Mouse (Mus musculus): ENCODE data around the gene Olfr1283. TPM values are rescaled to one million over a fixed set of nuclear protein-coding genes. Genes with fewer than 3 reads are reported as not detected.

The Olfr1283 gene
- not detected for total RNA-seq (2023)

GRCm38 (mm10) chr2:111366490-111366889 is at the start of gene Olfr1283:
Gene Olfr1283, plus strand, starts transcription at chr2:111366790.

GRCm38 (mm10) chr2:111326220-111326619 is 40.4 kb upstream of the Olfr1283 start, which contains the start of gene Olfr1281:
Gene Olfr1281, plus strand, starts transcription at chr2:111326520.

DNA sequence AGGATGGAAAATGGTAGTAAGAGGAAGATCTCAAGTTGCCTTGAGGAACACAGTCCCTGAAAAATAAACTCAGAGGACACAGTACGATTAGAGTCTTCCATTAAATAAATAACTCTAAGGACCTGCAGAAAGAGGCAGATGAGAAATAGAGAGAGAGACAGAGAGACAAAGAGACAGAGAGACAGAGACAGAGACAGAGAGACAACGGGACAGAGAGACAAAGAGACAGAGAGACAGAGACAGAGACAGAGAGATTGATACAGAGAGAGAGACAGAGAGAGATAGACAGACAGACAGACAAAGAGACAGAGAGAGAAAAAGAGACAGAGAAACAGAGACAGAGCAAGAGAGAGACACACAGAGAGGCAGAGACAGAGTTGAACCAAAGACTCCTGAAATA is 30.6 kb upstream of the Olfr1283 start, which contains the start of gene Olfr1282:
Gene Olfr1282, minus strand, starts transcription at position 101 of the 400 bp plus-strand sequence.

DNA sequence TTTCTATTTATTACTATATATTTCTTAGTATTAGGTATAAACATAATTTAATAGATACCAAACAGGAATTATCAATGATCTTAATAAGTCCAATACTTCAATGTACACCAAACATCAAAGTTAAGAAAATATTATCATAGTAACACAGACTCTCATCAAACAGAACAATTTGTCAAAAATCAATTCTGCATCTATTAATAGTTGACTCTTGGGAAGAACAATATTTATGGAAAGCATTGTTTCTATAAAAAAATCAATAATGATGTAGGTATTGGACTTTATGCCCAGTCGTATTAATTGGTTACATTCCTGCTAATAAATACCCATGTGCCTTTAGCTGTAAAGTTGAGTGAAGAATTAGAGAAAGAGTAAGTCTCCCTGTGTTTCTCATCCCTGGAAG is 8.6 kb downstream of the Olfr1283 start, which contains the start of gene Olfr1284:
Gene Olfr1284, plus strand, starts transcription at position 301 of the 400 bp plus-strand sequence.

Other genes with a start within 250 kb of the Olfr1283 start
- gene Gm15130, start 213.9 kb upstream of the Olfr1283 start, total RNA-seq (2023): not detected
- gene 4930430A15Rik, start 137.2 kb upstream of the Olfr1283 start, total RNA-seq (2023): not detected
- gene Olfr1275, start 131.5 kb upstream of the Olfr1283 start, total RNA-seq (2023): not detected
- gene Olfr1276, start 112.3 kb upstream of the Olfr1283 start, total RNA-seq (2023): not detected
- not detected for gene Olfr1277, start 92.7 kb upstream of the Olfr1283 start, total RNA-seq (2023)
- gene Olfr1278, start 76.7 kb upstream of the Olfr1283 start, total RNA-seq (2023): not detected
- gene Olfr1279, start 66.2 kb upstream of the Olfr1283 start, total RNA-seq (2023): not detected
- not detected for gene Olfr1280, start 52.8 kb upstream of the Olfr1283 start, total RNA-seq (2023)
- gene Olfr1281, start 40.3 kb upstream of the Olfr1283 start, total RNA-seq (2023): not detected
- gene Olfr1282, start 30.7 kb upstream of the Olfr1283 start, total RNA-seq (2023): not detected
- gene Olfr1284, start 8.7 kb downstream of the Olfr1283 start, total RNA-seq (2023): not detected
- gene Olfr1286, start 56.3 kb downstream of the Olfr1283 start, total RNA-seq (2023): not detected
- not detected for gene Olfr1287, start 82.4 kb downstream of the Olfr1283 start, total RNA-seq (2023)
- not detected for gene Olfr1288, start 107.3 kb downstream of the Olfr1283 start, total RNA-seq (2023)
- not detected for gene Olfr1289, start 114.0 kb downstream of the Olfr1283 start, total RNA-seq (2023)
- not detected for gene Olfr1290, start 127.0 kb downstream of the Olfr1283 start, total RNA-seq (2023)
- gene Olfr1291-ps1, start 130.4 kb downstream of the Olfr1283 start, total RNA-seq (2023): not detected
- gene Olfr1293-ps, start 158.4 kb downstream of the Olfr1283 start, total RNA-seq (2023): not detected
- gene Olfr1294, start 173.5 kb downstream of the Olfr1283 start, total RNA-seq (2023): not detected
- gene Olfr1295, start 202.9 kb downstream of the Olfr1283 start, total RNA-seq (2023): not detected

Measured in monocyte, adult 59 days (primary cell).